Mouse (Mus musculus): ENCODE measurements around the gene Zfp979. TPM values are rescaled to one million over a fixed set of nuclear protein-coding genes. Genes with fewer than 3 reads are reported as not detected.
"Not testable (repeated sequence)": the region's sequence is repeated elsewhere in the genome, so short reads cannot be mapped to it uniquely, and the experiment has no call there.

The Zfp979 gene
- total RNA-seq, 1 experiment: 118 TPM

- no peak overlapping the region for H3K4me3 ChIP-seq (ENCODE audit: insufficient read depth in 1 of 2, low read depth in 1 of 2, low read length in 2 of 2, poor library complexity in 1 of 2, severe bottlenecking in 1 of 2)
- H3K9me3 ChIP-seq (ENCODE audit: control insufficient read depth, insufficient read depth, low read depth, low read length): no peaks in the 10 kb centered on the region
- H3K9ac ChIP-seq (ENCODE audit: insufficient read depth, low read depth, low read length, poor library complexity, severe bottlenecking): no peak overlapping the region
- in situ Hi-C loops (cut with MboI; ENCODE audit: low sequenced_read_pairs in 2 of 2, unreplicated experiment in 2 of 2): no loop called here
- no peak for DNase-seq (ENCODE audit: low read depth, low spot score)
- H3K4me1 ChIP-seq (ENCODE audit: control insufficient read depth in 2 of 2, insufficient read depth in 2 of 2, low read length in 2 of 2, poor library complexity in 1 of 2): no peaks in the 10 kb centered on the region
- H3K27ac ChIP-seq (ENCODE audit: insufficient read depth, low read depth, low read length, poor library complexity, severe bottlenecking): no peak overlapping the region
- TF ChIP-seq ZC3H11A (IDR thresholded peaks at IDR 0.05; ENCODE audit: borderline replicate concordance, low read depth, low read length) (no peak), MAFK (IDR thresholded peaks at IDR 0.05; ENCODE audit: insufficient read depth, low read depth, low read length) (no peak), CHD2 (IDR thresholded peaks at IDR 0.05; ENCODE audit: low read depth, low read length) (no peak), ZNF384 (IDR thresholded peaks at IDR 0.05; ENCODE audit: low read depth, low read length) (no peak)
- H3K36me3 ChIP-seq (ENCODE audit: control insufficient read depth, insufficient read depth, low read length, poor library complexity, severe bottlenecking): no peaks in the 10 kb centered on the region; the same call in 1 of the 2 replicates
These were observed 36.8 kb downstream of the Zfp979 start for GRCm38 (mm10) chr4:147605521-147605920.

DNA sequence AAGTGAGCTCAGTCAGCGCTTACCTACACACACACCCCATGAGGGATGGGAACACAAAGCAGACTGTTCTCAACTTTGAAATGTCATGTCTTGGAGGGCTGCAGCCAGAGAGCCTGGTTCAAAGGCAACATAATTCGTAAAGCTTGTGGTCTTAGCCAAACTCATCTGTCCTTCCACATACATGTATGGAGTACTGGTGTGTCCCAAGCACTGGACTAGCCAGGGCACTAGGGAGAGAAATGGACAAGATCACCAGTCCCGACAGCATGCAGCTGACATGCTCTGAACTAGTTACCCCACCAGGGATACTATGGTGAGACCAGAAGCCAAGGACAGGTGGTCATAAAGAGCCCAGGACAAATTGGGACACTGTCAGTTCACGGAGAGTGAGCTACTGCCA, 38.5 kb downstream of the Zfp979 start:
- no peak overlapping the region; the same call in 1 of the 2 replicates for H3K9ac ChIP-seq (ENCODE audit: insufficient read depth, low read depth, low read length, poor library complexity, severe bottlenecking)
- DNase-seq (ENCODE audit: low read depth, low spot score): no peak
- H3K9me3 ChIP-seq (ENCODE audit: control insufficient read depth, insufficient read depth, low read depth, low read length): no peaks in the 10 kb centered on the region
- in situ Hi-C loops (cut with MboI; ENCODE audit: low sequenced_read_pairs in 2 of 2, unreplicated experiment in 2 of 2): no loop called here
- H3K4me3 ChIP-seq (ENCODE audit: insufficient read depth in 1 of 2, low read depth in 1 of 2, low read length in 2 of 2, poor library complexity in 1 of 2, severe bottlenecking in 1 of 2): no peak overlapping the region
- no peak overlapping the region for H3K27ac ChIP-seq (ENCODE audit: insufficient read depth, low read depth, low read length, poor library complexity, severe bottlenecking)
- H3K36me3 ChIP-seq (ENCODE audit: control insufficient read depth, insufficient read depth, low read length, poor library complexity, severe bottlenecking): no peaks in the 10 kb centered on the region; the same call in 1 of the 2 replicates
- H3K4me1 ChIP-seq (ENCODE audit: control insufficient read depth in 2 of 2, insufficient read depth in 2 of 2, low read length in 2 of 2, poor library complexity in 1 of 2): no peaks in the 10 kb centered on the region
- TF ChIP-seq ZC3H11A (IDR thresholded peaks at IDR 0.05; ENCODE audit: borderline replicate concordance, low read depth, low read length) (no peak), CHD2 (IDR thresholded peaks at IDR 0.05; ENCODE audit: low read depth, low read length) (no peak), ZNF384 (IDR thresholded peaks at IDR 0.05; ENCODE audit: low read depth, low read length) (no peak), HCFC1 (IDR thresholded peaks at IDR 0.05; ENCODE audit: borderline replicate concordance, insufficient read depth, low read length) (no peak), MAFK (IDR thresholded peaks at IDR 0.05; ENCODE audit: insufficient read depth, low read depth, low read length) (no peak)

DNA sequence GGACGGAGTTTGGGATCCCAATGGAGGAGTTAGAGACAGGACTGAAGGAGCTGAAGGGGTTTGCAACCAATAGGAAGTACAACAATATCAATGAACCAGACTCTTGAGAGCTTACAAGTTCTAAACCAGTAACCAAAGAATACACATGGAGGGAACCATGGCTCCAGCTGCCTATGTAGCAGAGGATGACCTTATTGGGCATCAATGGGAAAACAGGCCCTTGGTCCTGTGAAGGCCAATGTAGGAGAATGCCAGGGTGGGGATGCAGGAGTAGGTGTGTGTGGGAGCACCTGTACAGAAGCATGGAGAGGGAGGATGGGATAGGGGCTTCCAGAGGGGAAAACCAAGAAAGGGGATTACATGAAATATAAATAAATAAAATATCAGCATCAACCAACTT, 40.4 kb downstream of the Zfp979 start:
- H3K27ac ChIP-seq (ENCODE audit: insufficient read depth, low read depth, low read length, poor library complexity, severe bottlenecking): no peak overlapping the region
- H3K9me3 ChIP-seq (ENCODE audit: control insufficient read depth, insufficient read depth, low read depth, low read length): no peaks in the 10 kb centered on the region
- in situ Hi-C loops (cut with MboI; ENCODE audit: low sequenced_read_pairs in 2 of 2, unreplicated experiment in 2 of 2): no loop called here
- no peak overlapping the region for H3K4me3 ChIP-seq (ENCODE audit: insufficient read depth in 1 of 2, low read depth in 1 of 2, low read length in 2 of 2, poor library complexity in 1 of 2, severe bottlenecking in 1 of 2)
- TF ChIP-seq ZC3H11A (IDR thresholded peaks at IDR 0.05; ENCODE audit: borderline replicate concordance, low read depth, low read length): no peak
- TF ChIP-seq MAFK (IDR thresholded peaks at IDR 0.05; ENCODE audit: insufficient read depth, low read depth, low read length): no peak
- no peak for TF ChIP-seq HCFC1 (IDR thresholded peaks at IDR 0.05; ENCODE audit: borderline replicate concordance, insufficient read depth, low read length)
- TF ChIP-seq CHD2 (IDR thresholded peaks at IDR 0.05; ENCODE audit: low read depth, low read length): no peak
- no peak for DNase-seq (ENCODE audit: low read depth, low spot score)
- no peaks in the 10 kb centered on the region for H3K4me1 ChIP-seq (ENCODE audit: control insufficient read depth in 2 of 2, insufficient read depth in 2 of 2, low read length in 2 of 2, poor library complexity in 1 of 2)
- no peaks in the 10 kb centered on the region for H3K36me3 ChIP-seq (ENCODE audit: control insufficient read depth, insufficient read depth, low read length, poor library complexity, severe bottlenecking)
- H3K9ac ChIP-seq (ENCODE audit: insufficient read depth, low read depth, low read length, poor library complexity, severe bottlenecking): no peak overlapping the region

- Histone ChIP-seq H3K4me1 (ENCODE audit: control insufficient read depth in 2 of 2, insufficient read depth in 2 of 2, low read length in 2 of 2, poor library complexity in 1 of 2) (no peaks in the 10 kb centered on the region), H3K27ac (ENCODE audit: insufficient read depth, low read depth, low read length, poor library complexity, severe bottlenecking) (no peak overlapping the region), H3K9me3 (ENCODE audit: control insufficient read depth, insufficient read depth, low read depth, low read length) (no peaks in the 10 kb centered on the region), H3K36me3 (ENCODE audit: control insufficient read depth, insufficient read depth, low read length, poor library complexity, severe bottlenecking) (no peaks in the 10 kb centered on the region), H3K4me3 (ENCODE audit: insufficient read depth in 1 of 2, low read depth in 1 of 2, low read length in 2 of 2, poor library complexity in 1 of 2, severe bottlenecking in 1 of 2) (no peak overlapping the region), H3K9ac (ENCODE audit: insufficient read depth, low read depth, low read length, poor library complexity, severe bottlenecking) (no peak overlapping the region)
- no peak for DNase-seq (ENCODE audit: low read depth, low spot score)
- TF ChIP-seq ZC3H11A (IDR thresholded peaks at IDR 0.05; ENCODE audit: borderline replicate concordance, low read depth, low read length) (no peak), ZNF384 (IDR thresholded peaks at IDR 0.05; ENCODE audit: low read depth, low read length) (no peak), HCFC1 (IDR thresholded peaks at IDR 0.05; ENCODE audit: borderline replicate concordance, insufficient read depth, low read length) (no peak), MAFK (IDR thresholded peaks at IDR 0.05; ENCODE audit: insufficient read depth, low read depth, low read length) (no peak), CHD2 (IDR thresholded peaks at IDR 0.05; ENCODE audit: low read depth, low read length) (no peak)
- in situ Hi-C loops (cut with MboI; ENCODE audit: low sequenced_read_pairs in 2 of 2, unreplicated experiment in 2 of 2): no loop called here
These were observed 43.5 kb downstream of the Zfp979 start for GRCm38 (mm10) chr4:147598831-147599230.

- in situ Hi-C loops (cut with MboI; ENCODE audit: low sequenced_read_pairs in 2 of 2, unreplicated experiment in 2 of 2): no loop called here
- Histone ChIP-seq H3K9ac (ENCODE audit: insufficient read depth, low read depth, low read length, poor library complexity, severe bottlenecking) (no peak overlapping the region), H3K9me3 (ENCODE audit: control insufficient read depth, insufficient read depth, low read depth, low read length) (no peaks in the 10 kb centered on the region), H3K4me3 (ENCODE audit: insufficient read depth in 1 of 2, low read depth in 1 of 2, low read length in 2 of 2, poor library complexity in 1 of 2, severe bottlenecking in 1 of 2) (no peak overlapping the region), H3K27ac (ENCODE audit: insufficient read depth, low read depth, low read length, poor library complexity, severe bottlenecking) (no peak overlapping the region), H3K4me1 (ENCODE audit: control insufficient read depth in 2 of 2, insufficient read depth in 2 of 2, low read length in 2 of 2, poor library complexity in 1 of 2) (no peaks in the 10 kb centered on the region), H3K36me3 (ENCODE audit: control insufficient read depth, insufficient read depth, low read length, poor library complexity, severe bottlenecking) (no peaks in the 10 kb centered on the region)
- TF ChIP-seq MAFK (IDR thresholded peaks at IDR 0.05; ENCODE audit: insufficient read depth, low read depth, low read length) (no peak), ZC3H11A (IDR thresholded peaks at IDR 0.05; ENCODE audit: borderline replicate concordance, low read depth, low read length) (no peak), CHD2 (IDR thresholded peaks at IDR 0.05; ENCODE audit: low read depth, low read length) (no peak), ZNF384 (IDR thresholded peaks at IDR 0.05; ENCODE audit: low read depth, low read length) (no peak), HCFC1 (IDR thresholded peaks at IDR 0.05; ENCODE audit: borderline replicate concordance, insufficient read depth, low read length) (no peak)
- DNase-seq (ENCODE audit: low read depth, low spot score): no peak
These were observed 44.6 kb downstream of the Zfp979 start for GRCm38 (mm10) chr4:147597685-147598084.

DNA sequence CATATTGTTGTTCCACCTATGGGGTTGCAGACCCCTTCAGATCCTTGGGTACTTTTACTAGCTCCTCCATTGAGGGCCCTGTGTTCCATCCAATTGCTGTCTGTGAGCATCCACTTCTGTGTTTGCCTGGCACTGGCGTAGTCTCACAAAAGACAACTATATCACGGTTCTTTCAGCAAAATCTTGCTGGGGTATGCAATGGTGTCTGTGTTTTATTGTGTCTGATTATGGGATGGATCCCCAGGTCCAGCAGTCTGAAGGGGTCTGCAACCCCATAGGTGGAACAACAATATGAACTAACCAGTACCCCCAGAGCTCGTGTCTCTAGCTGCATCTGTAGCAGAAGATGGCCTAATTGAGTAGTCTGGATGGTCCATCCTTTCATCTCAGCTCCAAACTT, 47.7 kb downstream of the Zfp979 start:
- H3K27ac ChIP-seq (ENCODE audit: insufficient read depth, low read depth, low read length, poor library complexity, severe bottlenecking); H3K4me3 ChIP-seq (ENCODE audit: insufficient read depth in 1 of 2, low read depth in 1 of 2, low read length in 2 of 2, poor library complexity in 1 of 2, severe bottlenecking in 1 of 2); H3K9me3 ChIP-seq (ENCODE audit: control insufficient read depth, insufficient read depth, low read depth, low read length); DNase-seq (ENCODE audit: low read depth, low spot score); H3K9ac ChIP-seq (ENCODE audit: insufficient read depth, low read depth, low read length, poor library complexity, severe bottlenecking); H3K4me1 ChIP-seq (ENCODE audit: control insufficient read depth in 2 of 2, insufficient read depth in 2 of 2, low read length in 2 of 2, poor library complexity in 1 of 2); in situ Hi-C loops (cut with MboI; ENCODE audit: low sequenced_read_pairs in 2 of 2, unreplicated experiment in 2 of 2); H3K36me3 ChIP-seq (ENCODE audit: control insufficient read depth, insufficient read depth, low read length, poor library complexity, severe bottlenecking): not testable (repeated sequence)

Data from ES-E14 (cell line).